Mouse (Mus musculus): ENCODE measurements around the gene Snip1.

- TF ChIP-seq TAL1 (conservative IDR thresholded peaks at IDR 0.05; ENCODE audit: low read depth, low read length) (no peak), CTCF (IDR thresholded peaks at IDR 0.05; ENCODE audit: low read depth, low read length) (no peak), GATA1 (IDR thresholded peaks at IDR 0.05; ENCODE audit: borderline replicate concordance, low read length) (no peak), GATA2 (IDR thresholded peaks at IDR 0.05; ENCODE audit: borderline replicate concordance, low read depth, low read length) (no peak), POLR2AphosphoS5 (IDR thresholded peaks at IDR 0.05; ENCODE audit: insufficient replicate concordance, low read depth, low read length) (no peak)
Observed at GRCm38 (mm10) chr4:125117902-125118320, 51.4 kb downstream of the Snip1 start.

All from G1E (cell line).